Mouse (Mus musculus): ENCODE data around the gene Scube3. TPM values are rescaled to one million over a fixed set of nuclear protein-coding genes. Genes with fewer than 3 reads are reported as not detected.
A peak's percentile ranks its signal among the peaks of the same experiment; 100 is the strongest.

Gene Scube3
- polyA plus RNA-seq, 1 experiment, result 2.5 TPM

GRCm38 (mm10) chr17:28176775-28177539 is 35.0 kb downstream of the Scube3 start, which contains the start of gene Zfp523:
Gene Zfp523 (plus strand): TSS chr17:28177129.
- peak; percentile 68 to 88 for DNase-seq (ENCODE audit: extremely low spot score in 1 of 2, low spot score in 1 of 2)

GRCm38 (mm10) chr17:28177540-28178046 is 35.7 kb downstream of the Scube3 start:
- no peak for DNase-seq (ENCODE audit: extremely low spot score in 1 of 2, low spot score in 1 of 2)

GRCm38 (mm10) chr17:28180331-28180730 is 38.4 kb downstream of the Scube3 start:
- DNase-seq (ENCODE audit: extremely low spot score in 1 of 2, low spot score in 1 of 2), result no peak

- DNase-seq (ENCODE audit: extremely low spot score in 1 of 2, low spot score in 1 of 2), result no peak
Measured at GRCm38 (mm10) chr17:28180783-28181544, 39.0 kb downstream of the Scube3 start.

- DNase-seq (ENCODE audit: extremely low spot score in 1 of 2, low spot score in 1 of 2), result no peak
Measured at GRCm38 (mm10) chr17:28184971-28185638, 43.2 kb downstream of the Scube3 start.

- DNase-seq (ENCODE audit: extremely low spot score in 1 of 2, low spot score in 1 of 2), result no peak
Measured at GRCm38 (mm10) chr17:28188313-28188712, 46.4 kb downstream of the Scube3 start.

- DNase-seq (ENCODE audit: extremely low spot score in 1 of 2, low spot score in 1 of 2), result no peak
Measured at GRCm38 (mm10) chr17:28192754-28193153, 50.8 kb downstream of the Scube3 start.

GRCm38 (mm10) chr17:28193559-28193958 is 51.6 kb downstream of the Scube3 start:
- DNase-seq (ENCODE audit: extremely low spot score in 1 of 2, low spot score in 1 of 2), result no peak

- DNase-seq (ENCODE audit: extremely low spot score in 1 of 2, low spot score in 1 of 2), result no peak
Measured at GRCm38 (mm10) chr17:28195033-28195432, 53.1 kb downstream of the Scube3 start.

GRCm38 (mm10) chr17:28197646-28198045 is 55.7 kb downstream of the Scube3 start:
- DNase-seq (ENCODE audit: extremely low spot score in 1 of 2, low spot score in 1 of 2), result no peak

GRCm38 (mm10) chr17:28201982-28202381 is 60.0 kb downstream of the Scube3 start:
- DNase-seq (ENCODE audit: extremely low spot score in 1 of 2, low spot score in 1 of 2), result no peak

- peak in 1 of 2 experiments; percentile 56 for DNase-seq (ENCODE audit: extremely low spot score in 1 of 2, low spot score in 1 of 2)
Measured at GRCm38 (mm10) chr17:28204052-28204720, 62.2 kb downstream of the Scube3 start.

- DNase-seq (ENCODE audit: extremely low spot score in 1 of 2, low spot score in 1 of 2), result no peak
Measured at GRCm38 (mm10) chr17:28205443-28205842, 63.5 kb downstream of the Scube3 start.

- DNase-seq (ENCODE audit: extremely low spot score in 1 of 2, low spot score in 1 of 2), result no peak
Measured at GRCm38 (mm10) chr17:28207092-28207491, 65.2 kb downstream of the Scube3 start.

- peak in 1 of 2 experiments; percentile 32 for DNase-seq (ENCODE audit: extremely low spot score in 1 of 2, low spot score in 1 of 2)
Measured at GRCm38 (mm10) chr17:28207591-28208313, 65.8 kb downstream of the Scube3 start, which contains the start of gene Def6. Gene Def6 (plus strand): TSS chr17:28207778.

- no peak for DNase-seq (ENCODE audit: extremely low spot score in 1 of 2, low spot score in 1 of 2)
Measured at GRCm38 (mm10) chr17:28208314-28208612, 66.3 kb downstream of the Scube3 start.

GRCm38 (mm10) chr17:28209457-28210110 is 67.6 kb downstream of the Scube3 start:
- DNase-seq (ENCODE audit: extremely low spot score in 1 of 2, low spot score in 1 of 2), result no peak

GRCm38 (mm10) chr17:28211921-28212341 is 70.0 kb downstream of the Scube3 start:
- no peak for DNase-seq (ENCODE audit: extremely low spot score in 1 of 2, low spot score in 1 of 2)

GRCm38 (mm10) chr17:28212391-28212790 is 70.5 kb downstream of the Scube3 start:
- no peak for DNase-seq (ENCODE audit: extremely low spot score in 1 of 2, low spot score in 1 of 2)

Data from frontal cortex, adult 2 months (tissue).